Mouse (Mus musculus) E14TG2a.4 (cell line): Measurements from ENCODE around the gene Ropn1.

Source experiments
- CTCF ChIP-seq: conservative IDR thresholded peaks from 2 replicates; pipeline ENCODE4 v1.5.1; 2014; ENCODE audit warnings: low read length
- POU5F1 ChIP-seq: IDR thresholded peaks from 2 replicates; pipeline ENCODE4 v1.6.1; 2014; ENCODE audit warnings: low read length, borderline replicate concordance

DNA sequence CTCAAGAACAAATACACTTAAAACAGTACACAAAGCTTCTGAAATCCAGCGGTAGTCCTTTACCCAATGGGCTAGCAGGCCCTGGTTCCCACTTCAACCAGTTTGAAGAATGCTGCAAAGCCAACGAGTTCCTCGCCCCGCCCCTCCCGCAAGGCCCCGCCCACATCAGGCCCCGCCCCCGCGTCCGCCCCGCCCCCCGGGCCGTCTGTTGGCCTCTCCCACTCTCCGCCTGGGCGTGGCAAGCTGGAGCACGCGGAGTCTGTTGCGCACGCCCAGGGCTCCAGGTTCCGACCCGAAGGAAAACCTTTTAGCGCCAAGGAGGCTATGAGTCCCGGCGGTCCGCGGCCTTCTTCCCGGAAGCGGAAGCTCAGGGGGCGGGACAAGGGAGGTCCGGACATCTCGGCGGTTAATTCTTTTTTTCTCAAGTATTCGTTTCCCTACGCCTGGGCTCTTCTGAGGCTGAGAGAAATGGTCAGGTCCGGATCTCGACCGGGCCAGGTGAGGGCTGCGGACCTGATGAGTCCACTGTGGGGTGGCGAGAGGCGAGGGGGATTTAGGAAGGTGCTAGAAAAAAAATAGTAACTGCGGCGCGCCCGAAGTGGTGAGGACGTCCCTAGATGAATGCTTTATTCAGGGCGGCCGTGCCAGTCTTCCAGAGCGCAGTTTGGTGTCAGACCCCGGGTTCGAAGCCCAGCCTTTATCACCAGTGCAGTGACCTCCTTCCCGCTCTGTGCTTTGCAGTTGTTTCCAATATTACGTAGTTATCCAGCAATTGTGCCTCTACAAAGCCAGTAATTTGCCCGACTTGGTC lies 40.8 kb downstream of the Ropn1 start, which contains the start of gene Ccdc14:
- TF ChIP-seq CTCF (no peak), POU5F1 (no peak)
